Mouse (Mus musculus) heart, embryonic 14.5 days (tissue): ENCODE data around the gene Accsl. TPM values are rescaled to one million over a fixed set of nuclear protein-coding genes. Genes with fewer than 3 reads are reported as not detected.

Experiments used
- ATAC-seq: fragments of 200-750 bp; cut with Nextera tagmentation; 2 replicates; pipeline ENCODE4 v1.8.0; 2017; ENCODE audit warnings: low read depth, moderate TSS enrichment; ENCODE audit not compliant: insufficient number of reproducible peaks, insufficient read depth, low FRiP score
- H3K27ac ChIP-seq, 2 experiments: fragments of 200-500 bp in 1 of 2; fragments of 300-500 bp in 1 of 2; sonication (generic) in 1 of 2; replicated peaks in 1 of 2; 2 replicates each; pipeline ENCODE4 v1.5.1; 2012 to 2014; ENCODE audit warnings: low read depth in 2 of 2, low read length in 2 of 2, control low read depth in 1 of 2, mild to moderate bottlenecking in 1 of 2, mixed read lengths in 1 of 2; ENCODE audit not compliant: control insufficient read depth in 1 of 2, insufficient read depth in 1 of 2
- H3K27me3 ChIP-seq: fragments of 300-500 bp; sonication (generic); 2 replicates; pipeline ENCODE4 v1.6.1; 2014; ENCODE audit warnings: mild to moderate bottlenecking, low read length, control low read depth; ENCODE audit not compliant: control insufficient read depth, insufficient read depth
- H3K36me3 ChIP-seq: fragments of 300-500 bp; sonication (generic); 2 replicates; pipeline ENCODE4 v1.6.1; 2014; ENCODE audit warnings: mild to moderate bottlenecking, control low read depth, low read length, mixed read lengths; ENCODE audit not compliant: control insufficient read depth, insufficient read depth
- H3K4me1 ChIP-seq, 2 experiments: fragments of 200-500 bp in 1 of 2; fragments of 300-500 bp in 1 of 2; sonication (generic) in 1 of 2; 2 replicates each; pipeline ENCODE4 v1.6.1; 2012 to 2014; ENCODE audit warnings: low read length in 2 of 2, control low read depth in 1 of 2, mixed read lengths in 1 of 2; ENCODE audit not compliant: control insufficient read depth in 2 of 2, insufficient read depth in 2 of 2
- H3K4me2 ChIP-seq: fragments of 300-500 bp; sonication (generic); 2 replicates; pipeline ENCODE4 v1.6.1; 2014; ENCODE audit warnings: mild to moderate bottlenecking, low read length
- H3K4me3 ChIP-seq, 2 experiments: fragments of 200-500 bp in 1 of 2; fragments of 300-500 bp in 1 of 2; sonication (generic) in 1 of 2; 2 replicates each; pipeline ENCODE4 v1.5.1; 2012 to 2014; ENCODE audit warnings: low read length in 2 of 2, mild to moderate bottlenecking in 2 of 2, control low read depth in 1 of 2, low read depth in 1 of 2, moderate library complexity in 1 of 2; ENCODE audit not compliant: control insufficient read depth in 1 of 2, insufficient read depth in 1 of 2
- H3K9ac ChIP-seq: fragments of 300-500 bp; sonication (generic); 2 replicates; pipeline ENCODE4 v1.6.1; 2014; ENCODE audit warnings: mild to moderate bottlenecking, low read length
- H3K9me3 ChIP-seq: fragments of 300-500 bp; sonication (generic); 2 replicates; pipeline ENCODE4 v1.6.1; 2016; ENCODE audit warnings: low read length, control low read depth; ENCODE audit not compliant: control insufficient read depth
- WGBS: fragments of 180-500 bp; shearing (Covaris S2); extraction: QIAGEN DNeasy Blood & Tissue Kit; methylation state at CpG from one replicate; pipeline ENCODE4 v1.1.7; 2014; 5-methylcytosine and 5-hydroxymethylcytosine counted together
- polyA plus RNA-seq: library from polyadenylated mRNA; unstranded; fragments of >200 nt; fragmentation: Nextera tagmentation; extraction: Ambion mirVana; gene quantifications from 2 replicates; pipeline ENCODE4 v1.2.1, GENCODE M21; 2014

Gene Accsl
- polyA plus RNA-seq, 1 experiment from 2014 or later: not detected

- no peak overlapping the region for H3K4me2 ChIP-seq
- H3K4me3 ChIP-seq: no peak overlapping the region
- no peaks in the 10 kb centered on the region for H3K27me3 ChIP-seq
- 72% methylated on average over 13 of the region's 13 CpGs for WGBS
- no peak overlapping the region for H3K27ac ChIP-seq
- no peaks in the 10 kb centered on the region for H3K9me3 ChIP-seq
- no peak overlapping the region for H3K9ac ChIP-seq
- peaks cover 38% of the 10 kb centered on the region for H3K36me3 ChIP-seq
- ATAC-seq: no peak
- H3K4me1 ChIP-seq: peaks cover 2 to 8% of the 10 kb centered on the region in 2 experiments; a peak in 3 of 4 replicates
These were observed 32.6 kb downstream of the Accsl start for GRCm38 (mm10) chr2:93836232-93836785.

DNA sequence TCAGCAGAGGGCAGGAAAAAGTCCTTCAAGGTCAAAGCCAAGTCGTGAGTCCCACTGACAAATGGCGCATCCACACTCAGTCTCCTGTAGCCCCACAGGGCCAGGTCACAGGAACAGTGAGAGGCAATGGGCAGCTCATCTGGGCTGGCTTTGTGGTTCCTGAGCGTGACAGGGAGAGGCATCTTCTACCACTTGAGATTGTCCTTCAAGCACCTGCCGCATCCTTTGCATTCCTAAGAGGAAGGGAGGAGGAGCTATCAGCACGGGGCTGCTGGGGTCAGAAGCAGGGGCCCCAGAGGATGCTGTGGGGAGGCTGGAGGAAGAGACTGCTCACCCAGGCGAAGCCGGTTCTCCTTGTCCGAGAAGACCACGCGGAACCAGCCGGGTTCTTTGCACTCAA, 33.4 kb downstream of the Accsl start:
- no peaks in the 10 kb centered on the region for H3K27me3 ChIP-seq
- no peak overlapping the region for H3K4me3 ChIP-seq
- H3K27ac ChIP-seq: no peak overlapping the region
- H3K9me3 ChIP-seq: no peaks in the 10 kb centered on the region
- ATAC-seq: no peak
- H3K4me1 ChIP-seq: peaks cover 2 to 8% of the 10 kb centered on the region in 2 experiments; a peak in 3 of 4 replicates
- 69% methylated on average over 11 of the region's 11 CpGs for WGBS
- H3K36me3 ChIP-seq: peaks cover 38% of the 10 kb centered on the region
- no peak overlapping the region for H3K9ac ChIP-seq
- no peak overlapping the region for H3K4me2 ChIP-seq

DNA sequence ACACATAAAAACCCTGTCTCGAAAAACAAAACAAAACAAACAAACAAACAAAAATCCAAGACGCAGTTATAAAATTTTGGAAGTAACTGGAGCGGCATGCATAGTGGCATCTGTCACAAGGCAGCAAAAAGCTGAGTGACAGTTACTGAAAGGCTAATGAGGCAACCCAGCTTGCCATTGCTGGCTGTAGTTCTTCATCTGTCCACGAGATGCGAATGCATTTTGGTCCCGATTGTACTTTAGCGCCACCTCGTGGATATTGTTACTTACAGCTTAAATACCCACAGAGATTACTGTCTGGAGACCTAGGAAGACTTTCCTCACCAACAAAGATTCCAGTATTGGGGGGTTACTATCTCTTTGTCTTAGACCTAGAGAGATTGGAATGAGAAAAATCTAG, 45.4 kb downstream of the Accsl start:
- no peak for ATAC-seq
- peaks cover 0 to 7% of the 10 kb centered on the region in 2 experiments; a peak in 2 of 4 replicates for H3K4me1 ChIP-seq

DNA sequence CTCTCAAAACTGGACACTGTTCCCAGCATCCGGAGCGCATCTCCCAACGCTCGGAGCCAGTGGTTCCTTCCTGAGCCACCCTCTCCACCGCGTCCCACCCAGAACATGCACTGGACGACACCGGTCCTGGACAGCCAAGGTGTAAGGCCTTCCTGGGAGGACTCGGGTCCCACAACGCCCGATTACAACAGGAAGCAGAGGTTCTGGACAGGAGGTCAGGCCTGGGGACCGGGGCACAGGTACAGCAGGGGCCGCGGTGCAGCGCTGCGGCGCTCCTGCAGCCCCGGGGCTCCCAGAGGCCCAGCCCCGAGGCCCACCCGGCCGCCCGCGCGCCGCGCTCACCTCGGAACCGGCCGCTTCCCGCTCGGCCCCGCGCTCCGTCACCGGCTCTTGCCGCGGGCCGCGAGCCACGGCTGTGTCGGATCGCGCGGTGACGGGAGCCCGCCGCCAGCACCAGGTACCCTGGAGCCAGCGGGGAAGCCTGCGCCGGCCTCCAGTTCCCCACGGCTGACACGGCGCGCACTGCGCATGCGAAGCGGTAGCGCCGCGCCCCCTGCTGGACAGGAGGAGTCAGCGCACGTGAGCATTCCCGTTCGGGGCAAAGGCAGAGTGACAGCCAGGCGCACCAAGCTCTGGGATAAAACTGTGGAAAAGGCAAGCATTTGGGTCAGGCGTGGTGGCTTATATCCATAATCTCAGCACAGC, 46.8 kb downstream of the Accsl start, which contains the start of gene Ext2:
Ext2 (minus strand) TSS at position 524 of the 705 bp plus-strand sequence.
- H3K27ac ChIP-seq: no peak within 1 kb of the TSS
- H3K4me1 ChIP-seq: peaks cover 0 to 7% of the 10 kb centered on the region in 2 experiments; a peak in 2 of 4 replicates
- peak within 1 kb of the TSS; percentile 95 for H3K9ac ChIP-seq

More for the DNA sequence above, 45.4 kb downstream of the Accsl start:
- Histone ChIP-seq H3K4me3 (no peak overlapping the region), H3K36me3 (peaks cover 4% of the 10 kb centered on the region; the same call in 1 of the 2 replicates), H3K9ac (no peak overlapping the region), H3K27me3 (no peaks in the 10 kb centered on the region), H3K27ac (no peak overlapping the region), H3K9me3 (no peaks in the 10 kb centered on the region), H3K4me2 (no peak overlapping the region)
- WGBS: 17% methylated on average over 8 of the region's 8 CpGs

DNA sequence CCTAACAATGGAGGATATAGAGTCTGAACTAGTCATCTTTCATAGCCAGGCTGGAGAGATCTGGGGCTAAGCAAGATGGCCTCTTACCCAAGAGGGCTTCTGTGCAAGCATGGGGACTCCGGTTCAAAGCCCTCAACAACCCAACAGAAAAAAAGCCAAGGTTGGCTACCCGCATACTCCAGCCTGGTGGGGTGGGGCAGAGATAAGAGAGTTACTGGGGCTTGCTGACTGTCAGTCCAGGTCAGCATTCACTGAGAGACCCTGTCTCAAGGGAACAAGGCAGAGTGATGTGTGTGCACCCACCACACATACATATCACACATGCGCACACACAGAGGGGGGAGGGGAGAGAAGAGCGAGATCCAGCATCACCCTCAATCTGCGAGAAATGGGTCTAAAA, 51.2 kb downstream of the Accsl start:
- WGBS: 88% methylated on average over 5 of the region's 5 CpGs
- H3K27me3 ChIP-seq: no peaks in the 10 kb centered on the region
- H3K9ac ChIP-seq: no peak overlapping the region
- no peak overlapping the region for H3K4me2 ChIP-seq
- H3K27ac ChIP-seq: no peak overlapping the region
- H3K4me1 ChIP-seq: peaks cover 0 to 7% of the 10 kb centered on the region in 2 experiments; a peak in 2 of 4 replicates
- H3K9me3 ChIP-seq: no peaks in the 10 kb centered on the region
- H3K36me3 ChIP-seq: peaks cover 13% of the 10 kb centered on the region
- ATAC-seq: no peak
- no peak overlapping the region for H3K4me3 ChIP-seq

More for the DNA sequence above, 46.8 kb downstream of the Accsl start, which contains the start of gene Ext2:
- peak; percentile 82 for ATAC-seq
- Histone ChIP-seq H3K4me2 (peak within 1 kb of the TSS; percentile 87), H3K27me3 (no peaks in the 10 kb centered on the region), H3K4me3 (peak within 1 kb of the TSS; percentile 84 to 95), H3K36me3 (peaks cover 4% of the 10 kb centered on the region; the same call in 1 of the 2 replicates), H3K9me3 (no peaks in the 10 kb centered on the region)
- 1% methylated on average over 65 of the region's 66 CpGs for WGBS

- H3K27me3 ChIP-seq: no peaks in the 10 kb centered on the region
- H3K9me3 ChIP-seq: no peaks in the 10 kb centered on the region
- no peak overlapping the region for H3K4me2 ChIP-seq
- no peaks in the 10 kb centered on the region for H3K4me1 ChIP-seq
- H3K36me3 ChIP-seq: peaks cover 46% of the 10 kb centered on the region
- H3K27ac ChIP-seq: no peak overlapping the region
- no peak for ATAC-seq
- WGBS: 86% methylated on average over 22 of the region's 22 CpGs
- no peak overlapping the region for H3K9ac ChIP-seq
- H3K4me3 ChIP-seq: no peak overlapping the region
These were observed 55.6 kb downstream of the Accsl start for GRCm38 (mm10) chr2:93813343-93813742.

- Histone ChIP-seq H3K9me3 (no peaks in the 10 kb centered on the region), H3K4me1 (no peaks in the 10 kb centered on the region), H3K4me2 (no peak overlapping the region), H3K36me3 (peaks cover 56% of the 10 kb centered on the region), H3K27ac (no peak overlapping the region), H3K9ac (no peak overlapping the region), H3K27me3 (no peaks in the 10 kb centered on the region), H3K4me3 (no peak overlapping the region)
- 44% methylated on average over 4 of the region's 4 CpGs for WGBS
- ATAC-seq: no peak
These were observed 57.1 kb downstream of the Accsl start for GRCm38 (mm10) chr2:93811812-93812211.
